26 mouse cellular contexts compared by ENCODE assay signal in genomic region chr16:32636871-32637521, GRCm38 (mm10). TPM values are rescaled to one million over a fixed set of nuclear protein-coding genes. Genes with fewer than 3 reads are reported as not detected.
A peak's percentile ranks its signal among the peaks of the same experiment; 100 is the strongest.
DNase-seq lines count a peak whose midpoint lies in the region; ATAC-seq and TF ChIP-seq lines count a peak whose summit lies in the region.
"Had no signal": no experiment of that assay in that cellular context is flagged by ENCODE, and none has a peak within 500 bp of the region (broad histone marks: within the 10 kb centered on the region; RNA-seq: fewer than 3 reads in every experiment).

No protein-coding gene starts in this region.

- no peaks in the 10 kb centered on the region for H3K9me3 ChIP-seq in liver, embryonic 11.5 days (ENCODE audit: control insufficient read depth, low read length)
- no peaks in the 10 kb centered on the region for H3K9me3 ChIP-seq in ES-Bruce4 (replicated peaks; ENCODE audit: control insufficient read depth, insufficient read depth, low read length, poor library complexity, severe bottlenecking)
- no peaks in the 10 kb centered on the region for H3K9me3 ChIP-seq in hindbrain, embryonic 10.5 days
- H3K9me3 ChIP-seq: heart, embryonic 10.5 days; heart, embryonic 13.5 days; hindbrain, embryonic 12.5 days; hindbrain, embryonic 15.5 days; intestine, embryonic 15.5 days had no signal

- no peaks in the 10 kb centered on the region for H3K27me3 ChIP-seq in liver, embryonic 11.5 days (replicated peaks; ENCODE audit: control insufficient read depth, insufficient read depth, low read length)
- no peaks in the 10 kb centered on the region for H3K27me3 ChIP-seq in ES-Bruce4 (ENCODE audit: control insufficient read depth, insufficient read depth, low read length, poor library complexity, severe bottlenecking)
- H3K27me3 ChIP-seq in hindbrain, embryonic 10.5 days (ENCODE audit: insufficient read depth, poor library complexity, severe bottlenecking) = no peaks in the 10 kb centered on the region
- H3K27me3 ChIP-seq: CH12.LX; hindbrain, embryonic 12.5 days; hindbrain, embryonic 15.5 days; intestine, embryonic 15.5 days had no signal

- 36% methylated on average over 6 of the region's 6 CpGs for WGBS in liver, embryonic 11.5 days
- WGBS in hindbrain, embryonic 10.5 days = 47% methylated on average over 6 of the region's 6 CpGs

- ATAC-seq in liver, embryonic 11.5 days (replicated peaks; ENCODE audit: low FRiP score) = no peak
- ATAC-seq: forebrain, embryonic 14.5 days; forebrain, postnatal 0 days; intestine, embryonic 15.5 days had no signal

- H3K36me3 ChIP-seq in liver, embryonic 11.5 days (ENCODE audit: control insufficient read depth, insufficient read depth, low read length) = peaks cover 3% of the 10 kb centered on the region; the same call in 1 of the 2 replicates
- peaks cover 4% of the 10 kb centered on the region for H3K36me3 ChIP-seq in ES-Bruce4 (ENCODE audit: control insufficient read depth, insufficient read depth, low read length, poor library complexity, severe bottlenecking)
- peaks cover 15% of the 10 kb centered on the region for H3K36me3 ChIP-seq in hindbrain, embryonic 10.5 days
- H3K36me3 ChIP-seq: intestine, embryonic 15.5 days had no signal

- no peak overlapping the region for H3K4me2 ChIP-seq in liver, embryonic 11.5 days
- H3K4me2 ChIP-seq: heart, embryonic 13.5 days; hindbrain, embryonic 12.5 days; hindbrain, embryonic 15.5 days; intestine, embryonic 15.5 days had no signal

- H3K4me1 ChIP-seq in liver, embryonic 11.5 days (replicated peaks; ENCODE audit: control insufficient read depth, insufficient read depth, low read length) = peaks cover 6% of the 10 kb centered on the region
- peaks cover 2% of the 10 kb centered on the region for H3K4me1 ChIP-seq in ES-Bruce4 (ENCODE audit: control insufficient read depth, insufficient read depth, low read length)
- peaks cover 9% of the 10 kb centered on the region for H3K4me1 ChIP-seq in hindbrain, embryonic 10.5 days (replicated peaks)
- H3K4me1 ChIP-seq: intestine, embryonic 15.5 days had no signal

- no peak overlapping the region for H3K27ac ChIP-seq in liver, embryonic 11.5 days (ENCODE audit: low read depth, low read length)
- H3K27ac ChIP-seq in ES-Bruce4 (ENCODE audit: insufficient read depth, low read length) = peak overlapping the region; percentile 91
- H3K27ac ChIP-seq in hindbrain, embryonic 10.5 days = no peak overlapping the region
- H3K27ac ChIP-seq: gastrocnemius, adult 2 months; heart, embryonic 10.5 days; heart, embryonic 13.5 days; hindbrain, embryonic 12.5 days; hindbrain, embryonic 15.5 days; intestine, embryonic 15.5 days had no signal

- peak; percentile 24 for DNase-seq in liver, embryonic 11.5 days (ENCODE audit: low spot score)
- DNase-seq in liver = no peak
- peak; percentile 95 for DNase-seq in R1 (ENCODE audit: low read depth, low spot score)
- no peak for DNase-seq in lung, adult 18-20 months
- DNase-seq in hindbrain, embryonic 10.5 days (ENCODE audit: low spot score) = no peak
- DNase-seq: adrenal gland, postnatal 10 days; adrenal gland, postnatal 36 days; B cell, adult 2 months; cerebellum, adult 18-20 months; cerebellum, adult 9-10 months; cerebellum, postnatal 14 days; forebrain, postnatal 0 days; gastrocnemius, adult 2 months; gastrocnemius, postnatal 14 days; heart, adult 18-20 months; heart, postnatal 14 days; heart, postnatal 4 days; kidney, adult 11 months had no signal

- no peak for TF ChIP-seq CTCF in ES-Bruce4 (IDR thresholded peaks at IDR 0.05; ENCODE audit: low read depth, low read length)

- no peak overlapping the region for H3K9ac ChIP-seq in liver, embryonic 11.5 days (ENCODE audit: low read depth, low read length)
- H3K9ac ChIP-seq in ES-Bruce4 (ENCODE audit: low read depth, poor library complexity, severe bottlenecking) = no peak overlapping the region
- H3K9ac ChIP-seq: forebrain, postnatal 0 days; heart, embryonic 13.5 days; hindbrain, embryonic 12.5 days; hindbrain, embryonic 15.5 days; intestine, embryonic 15.5 days had no signal

- peak; percentile 79 for TF ChIP-seq EP300 in ES-Bruce4 (IDR thresholded peaks at IDR 0.05; ENCODE audit: insufficient read depth, low read depth, low read length)

- H3K4me3 ChIP-seq in liver, embryonic 11.5 days (ENCODE audit: low read depth, low read length) = no peak overlapping the region
- no peak overlapping the region for H3K4me3 ChIP-seq in ES-Bruce4 (ENCODE audit: low read depth, low read length)
- no peak overlapping the region for H3K4me3 ChIP-seq in hindbrain, embryonic 10.5 days
- H3K4me3 ChIP-seq: gastrocnemius, adult 2 months; heart, embryonic 10.5 days; heart, embryonic 13.5 days; hindbrain, embryonic 12.5 days; hindbrain, embryonic 15.5 days; intestine, embryonic 15.5 days had no signal

- no peak for TF ChIP-seq POLR2A in ES-Bruce4 (IDR thresholded peaks at IDR 0.05; ENCODE audit: insufficient read depth, low read length)

RNA-seq across cellular contexts. Expression of gene Tnk2, which starts 6.7 kb away (rescaled TPM):
- polyA plus RNA-seq in liver, embryonic 11.5 days (2014; fragmentation: Nextera tagmentation; extraction: Ambion mirVana) = 10.8 and 11.6 TPM in 2 replicates
- 37.6 and 42.4 TPM in 2 replicates for polyA plus RNA-seq in ES-Bruce4 (2011; ENCODE audit: insufficient read depth, insufficient read length, low read depth, missing spikeins)
- 7.8 and 8.4 TPM in 2 replicates for polyA plus RNA-seq in hindbrain, embryonic 10.5 days (2016; fragmentation: Nextera tagmentation; extraction: Ambion mirVana)

RNA-seq across cellular contexts. Expression of gene Tfrc, which starts 28.3 kb away (rescaled TPM):
- 220 and 245 TPM in 2 replicates for polyA plus RNA-seq in liver, embryonic 11.5 days (2014; fragmentation: Nextera tagmentation; extraction: Ambion mirVana)
- 118 and 141 TPM in 2 replicates for polyA plus RNA-seq in ES-Bruce4 (2011; ENCODE audit: insufficient read depth, insufficient read length, low read depth, missing spikeins)
- polyA plus RNA-seq in hindbrain, embryonic 10.5 days (2016; fragmentation: Nextera tagmentation; extraction: Ambion mirVana) = 42.5 and 69.9 TPM in 2 replicates

Comparison
In these comparisons a context has a peak if more than half of its experiments do, and no peak if none do; other contexts are left out.
1. DNase-seq: peak in liver, embryonic 11.5 days (single experiment) and R1 (single experiment); none in liver (single experiment), lung, adult 18-20 months (0 of 2) and hindbrain, embryonic 10.5 days (single experiment).